Mouse (Mus musculus): Measurements from ENCODE around the gene Gm49333.

GRCm38 (mm10) chr16:20590680-20591038, 20.8 kb upstream of the Gm49333 start:
- TF ChIP-seq CTCF (IDR thresholded peaks at IDR 0.05; ENCODE audit: low read depth) (no peak), EP300 (optimal IDR thresholded peaks at IDR 0.05) (no peak)

Measured in stomach, postnatal 0 days (tissue).